Mouse (Mus musculus): ENCODE data around the gene Nploc4.
A peak's percentile ranks its signal among the peaks of the same experiment; 100 is the strongest.

The Nploc4 gene

DNA sequence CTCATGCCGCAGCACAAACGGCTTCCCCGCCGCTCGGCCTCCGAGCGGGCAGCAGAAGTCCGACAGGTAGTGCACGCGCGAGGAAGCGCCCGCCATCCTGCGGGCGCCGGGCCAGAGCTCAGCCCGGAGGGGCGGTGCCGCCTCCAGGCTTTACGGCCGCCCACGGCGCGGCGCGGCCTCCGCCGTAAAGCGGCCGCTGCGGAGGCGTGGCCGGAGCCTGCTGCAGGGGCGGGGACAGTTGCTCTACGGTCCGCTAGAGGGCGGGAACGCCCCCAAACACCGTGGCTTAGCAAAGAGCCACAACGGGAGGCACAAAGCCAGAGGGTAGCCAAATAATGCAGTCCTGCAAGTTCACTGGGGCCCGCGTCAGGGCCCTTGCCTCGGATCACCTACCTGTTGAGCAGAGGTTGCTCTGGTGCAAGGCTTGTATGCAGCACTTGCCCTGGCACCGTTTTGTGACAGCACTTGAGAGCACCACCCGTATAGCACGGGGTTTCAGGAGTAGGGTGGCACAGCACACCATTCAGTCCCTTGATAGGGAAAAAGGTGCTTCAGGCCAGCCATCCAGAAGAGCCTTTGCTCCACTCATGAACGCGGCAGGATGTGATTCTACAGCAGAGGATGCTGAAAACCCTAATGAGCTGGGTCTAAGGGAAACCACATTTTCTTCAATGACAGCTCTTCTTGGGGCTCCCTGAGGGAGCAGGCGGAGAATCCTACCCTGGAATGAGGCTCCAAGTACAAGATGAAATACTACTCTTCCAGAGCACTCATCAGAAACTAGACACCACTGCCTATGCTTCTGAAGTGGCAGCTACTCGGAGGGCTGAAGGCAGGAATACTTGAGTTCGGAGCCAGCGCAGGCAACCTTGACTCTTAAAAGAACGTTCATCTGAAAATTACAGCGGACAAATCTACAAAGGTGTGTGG, 58.6 kb downstream of the Nploc4 start, which contains the start of gene Faap100:
Gene Faap100 (minus strand): TSS at position 154 of the 930 bp plus-strand sequence.
- DNase-seq (ENCODE audit: low read depth), result peak; percentile 87

DNA sequence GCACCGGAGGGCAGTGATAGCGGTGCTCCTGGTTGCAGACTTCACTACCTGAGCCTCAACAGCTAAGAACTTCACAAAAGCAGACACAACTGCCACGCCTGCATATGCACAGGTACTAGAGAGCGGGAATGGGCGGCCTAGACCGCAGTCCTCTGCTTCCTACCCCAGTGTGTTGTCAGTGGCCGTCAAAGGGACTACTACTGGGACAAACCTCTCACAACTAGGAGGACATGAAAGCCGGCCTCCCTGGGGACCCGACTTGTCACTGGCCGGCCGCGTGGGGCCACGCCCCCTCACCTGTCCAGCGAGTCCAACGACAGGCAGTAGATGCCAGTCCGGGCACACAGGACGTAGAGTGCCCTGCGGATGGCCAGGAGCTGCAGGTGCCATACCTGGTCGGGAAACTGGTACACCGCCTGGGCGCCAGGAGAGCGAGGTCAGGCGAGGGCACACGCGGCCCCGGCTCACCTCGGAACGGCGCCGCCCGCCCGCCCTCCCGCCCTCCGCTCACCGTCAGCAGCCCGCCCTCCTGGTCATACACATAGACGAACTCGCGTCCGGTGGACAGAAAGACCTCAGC, 59.4 kb downstream of the Nploc4 start:
- DNase-seq (ENCODE audit: low read depth), result no peak

DNA sequence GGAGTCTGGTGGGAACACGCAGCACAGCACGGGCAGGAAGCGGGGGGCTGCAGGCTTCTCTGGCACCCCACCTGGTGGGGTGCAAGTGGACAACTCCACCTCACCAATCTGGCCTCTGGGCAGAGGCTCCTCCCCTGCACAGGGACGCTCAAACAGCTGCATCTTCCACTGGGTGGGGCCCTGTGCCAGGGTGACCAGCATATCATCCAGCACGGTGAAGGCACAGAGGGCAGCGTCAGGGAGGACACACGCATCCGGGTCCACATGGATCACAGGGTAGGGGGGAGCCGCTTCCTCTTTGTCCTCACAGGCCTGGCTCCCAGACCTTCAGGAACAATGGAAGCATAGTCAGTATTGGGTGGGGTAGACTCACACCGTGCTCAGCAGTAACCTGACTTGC, 60.2 kb downstream of the Nploc4 start:
- no peak for DNase-seq (ENCODE audit: low read depth)

DNA sequence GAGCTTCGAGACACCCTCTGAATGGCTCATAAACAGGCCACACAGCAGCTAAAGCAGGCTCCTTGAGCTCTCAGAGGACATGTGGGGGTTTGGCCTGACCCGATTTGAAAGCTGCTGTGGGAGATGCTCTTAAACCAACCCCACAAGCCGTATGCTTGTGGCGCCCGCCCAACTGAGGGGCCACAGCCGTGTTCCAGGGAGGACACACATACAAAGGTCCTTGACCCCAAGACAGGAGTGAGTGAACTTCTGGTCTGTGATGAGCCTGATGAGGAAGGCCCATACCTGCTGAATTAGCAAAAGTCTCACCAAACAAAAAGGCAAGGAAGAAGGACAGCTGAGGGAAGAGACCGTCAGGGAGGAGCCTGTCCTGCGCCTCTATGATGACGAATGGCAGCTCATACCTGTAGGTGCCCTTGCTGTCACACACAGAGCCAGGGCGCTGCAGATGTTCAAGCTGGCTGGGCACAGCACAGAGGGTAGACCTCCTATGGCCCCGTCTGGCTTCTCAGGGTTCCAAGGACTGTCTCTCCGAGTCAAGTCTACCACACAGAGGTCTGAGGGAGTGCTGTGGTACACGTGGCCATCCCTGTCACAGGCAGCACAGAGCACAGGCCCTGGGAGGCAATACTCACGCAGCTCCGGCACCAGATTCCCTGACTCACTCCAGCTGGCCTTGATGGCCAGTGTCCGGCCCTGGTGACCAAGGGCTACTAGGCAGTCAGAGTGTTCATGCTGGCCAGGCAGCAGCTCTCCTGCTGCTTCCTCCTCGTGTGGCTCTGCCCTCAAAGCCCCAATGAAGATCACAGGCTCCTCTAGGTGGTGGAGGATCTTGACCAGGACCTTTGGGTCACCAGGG, 61.0 kb downstream of the Nploc4 start:
- no peak for DNase-seq (ENCODE audit: low read depth)

DNA sequence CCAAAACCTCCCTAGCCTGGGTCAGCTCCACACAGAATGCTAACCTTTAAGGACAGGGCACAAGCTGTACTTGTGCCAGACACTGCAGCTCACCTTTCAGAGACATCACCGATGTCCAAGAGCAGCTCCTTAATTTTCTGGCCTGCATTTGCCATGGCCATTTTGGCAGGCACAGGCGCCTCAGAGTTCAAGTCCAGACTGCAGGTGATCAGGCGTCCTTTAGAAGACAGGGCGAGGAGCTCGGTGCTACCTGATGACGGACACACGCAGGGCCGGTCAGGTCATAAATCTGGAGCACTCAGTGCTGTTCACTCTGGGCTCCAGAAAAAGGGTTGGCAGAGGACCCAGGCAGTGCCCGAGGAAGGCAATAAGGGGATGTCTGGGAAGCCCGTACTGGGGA, 62.2 kb downstream of the Nploc4 start:
- DNase-seq (ENCODE audit: low read depth), result no peak

DNA sequence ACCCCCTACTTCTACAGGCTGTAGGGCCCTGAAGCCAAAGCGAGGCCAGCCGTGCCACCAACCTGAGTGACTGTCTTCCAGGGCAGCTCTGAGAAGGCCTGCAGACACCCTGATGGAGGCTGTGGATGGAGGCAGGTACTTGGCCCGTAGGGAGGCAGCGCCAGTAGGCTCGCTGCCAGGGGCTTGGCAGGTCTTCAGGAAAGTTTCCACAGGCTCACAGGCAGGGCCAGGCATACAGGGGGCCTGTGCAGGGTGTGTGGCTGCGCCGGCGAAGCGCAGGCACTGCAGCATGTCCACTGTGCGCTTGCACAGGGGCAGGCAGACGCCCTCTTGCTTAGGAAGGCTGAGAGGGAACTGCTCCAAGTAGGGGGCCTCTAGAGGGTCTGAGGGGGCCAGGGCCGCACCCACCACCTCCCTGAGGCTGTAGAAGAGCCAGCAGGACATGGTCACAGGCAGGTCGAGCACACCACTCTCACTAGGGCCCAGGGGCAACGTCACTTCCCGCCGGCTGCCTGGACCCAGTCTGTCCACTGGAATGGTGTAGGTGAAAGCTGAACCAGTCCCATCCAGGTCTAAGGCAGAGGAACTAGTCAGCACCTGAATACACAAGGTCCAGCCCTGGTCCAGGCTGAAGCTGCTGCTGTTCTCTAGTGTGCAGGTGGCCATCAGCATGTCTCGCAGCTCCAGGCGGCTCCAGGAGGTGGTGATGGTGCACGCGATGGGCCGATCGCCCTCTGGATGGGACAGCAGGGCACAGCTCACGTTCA, 63.5 kb downstream of the Nploc4 start:
- no peak for DNase-seq (ENCODE audit: low read depth)

DNA sequence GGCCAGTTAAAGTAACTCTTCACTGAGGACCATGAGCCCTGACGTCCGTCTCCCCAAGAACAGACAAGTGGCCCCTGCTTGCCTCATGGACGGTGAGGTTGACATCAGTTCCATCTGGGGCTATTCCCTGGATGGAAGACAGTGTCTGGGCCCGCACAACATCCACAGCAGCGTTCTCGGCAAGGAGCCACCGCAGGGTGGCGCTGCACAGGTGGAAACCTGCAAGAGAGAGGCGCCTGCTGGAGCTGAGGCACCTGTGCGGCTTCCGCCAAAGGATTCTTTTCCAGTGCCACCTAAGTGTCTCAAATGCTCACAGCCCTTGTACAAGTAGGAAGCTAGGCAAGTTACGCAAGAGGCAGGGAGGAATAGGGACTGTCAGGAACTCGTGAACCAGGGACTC, 64.5 kb downstream of the Nploc4 start:
- DNase-seq (ENCODE audit: low read depth), result no peak

DNA sequence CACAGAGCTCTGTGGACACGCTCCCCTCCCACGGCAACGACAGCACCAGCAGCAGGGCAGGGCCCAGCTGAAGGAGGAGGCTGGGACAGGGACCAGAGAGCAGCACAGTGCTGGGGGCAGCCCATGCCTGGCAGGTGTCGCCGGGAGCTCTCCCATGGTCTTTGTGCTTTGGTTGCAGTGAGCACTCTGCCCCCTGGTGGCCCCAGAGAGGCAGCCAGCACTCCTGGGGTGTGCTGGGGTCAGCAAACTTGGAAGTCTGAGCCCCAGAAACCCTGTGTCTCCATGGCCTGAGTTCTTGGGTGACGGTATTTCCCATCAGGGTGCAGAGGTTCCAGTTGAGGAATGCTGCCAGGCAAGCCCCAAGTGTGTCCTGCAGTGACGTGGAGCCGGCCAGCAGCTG, 67.9 kb downstream of the Nploc4 start:
- no peak for DNase-seq (ENCODE audit: low read depth)

DNA sequence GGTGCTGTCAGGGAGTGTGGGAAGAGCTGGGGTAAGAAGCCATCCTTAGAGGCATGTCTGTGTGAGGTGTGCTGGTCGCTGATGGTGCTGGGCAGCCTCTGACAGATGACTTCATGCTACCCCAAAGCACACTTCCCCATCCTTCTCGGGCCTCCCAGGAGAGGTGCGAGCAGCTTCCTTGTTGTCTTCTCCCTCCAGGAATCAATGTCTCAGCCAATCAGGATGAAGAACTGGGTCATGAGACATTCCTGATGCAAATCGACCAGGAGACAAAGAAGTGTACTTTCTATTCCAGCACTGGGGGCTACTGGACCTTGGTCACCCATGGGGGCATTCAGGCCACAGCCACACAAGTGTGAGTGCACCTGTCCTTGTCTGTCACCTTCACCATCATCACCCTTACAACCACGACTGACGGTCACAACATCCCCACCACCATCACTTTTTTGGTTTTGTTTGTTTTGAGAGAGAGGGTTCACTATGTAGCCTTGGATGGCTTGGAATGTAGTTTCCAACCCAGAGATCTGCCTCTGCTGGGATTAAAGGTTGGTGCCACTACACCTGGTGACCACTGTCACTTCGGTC, 71.0 kb downstream of the Nploc4 start:
- DNase-seq (ENCODE audit: low read depth), result no peak

DNA sequence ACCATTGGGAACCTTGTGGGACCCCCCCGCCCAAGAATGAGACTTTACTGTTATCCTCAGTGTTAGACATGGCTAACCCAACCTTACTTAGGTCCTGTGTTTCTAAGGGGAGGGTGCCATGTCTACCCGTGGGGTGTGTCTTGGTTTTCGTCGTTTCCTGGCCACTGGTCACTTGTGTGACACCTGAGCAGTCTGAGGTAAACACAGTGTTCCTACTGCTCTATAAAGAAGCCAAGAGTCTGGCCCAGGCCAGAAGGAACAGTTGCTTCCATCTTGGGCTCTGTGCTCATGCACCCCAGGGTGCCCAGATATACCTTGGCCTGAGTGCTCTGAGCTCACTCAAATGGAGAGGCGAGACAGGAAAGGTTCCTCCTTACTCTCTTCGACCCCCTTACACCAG, 74.6 kb downstream of the Nploc4 start:
- DNase-seq (ENCODE audit: low read depth), result no peak

DNA sequence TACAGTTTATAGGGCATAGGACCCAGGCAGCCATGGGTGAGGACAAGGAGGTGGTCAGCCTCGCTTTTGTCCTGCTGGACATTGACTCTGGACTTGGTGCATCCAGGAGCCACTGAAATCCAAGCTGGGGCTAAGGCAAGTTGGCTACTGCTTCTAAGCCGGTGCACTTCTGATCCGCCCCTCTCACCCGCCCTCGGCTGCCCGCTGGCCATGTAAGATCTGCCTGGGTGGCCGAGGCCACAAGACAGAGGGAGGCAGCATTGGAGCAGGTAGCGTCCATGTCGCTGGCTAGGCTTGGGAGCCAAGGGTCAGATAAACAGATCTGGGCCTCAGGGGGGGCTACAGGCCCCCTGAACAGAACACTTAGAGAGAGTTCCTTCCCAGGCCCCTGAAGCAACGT, 76.2 kb downstream of the Nploc4 start, which contains the start of gene Fscn2:
Gene Fscn2 (plus strand): TSS at position 240 of the 400 bp plus-strand sequence.
- no peak for DNase-seq (ENCODE audit: low read depth)

DNA sequence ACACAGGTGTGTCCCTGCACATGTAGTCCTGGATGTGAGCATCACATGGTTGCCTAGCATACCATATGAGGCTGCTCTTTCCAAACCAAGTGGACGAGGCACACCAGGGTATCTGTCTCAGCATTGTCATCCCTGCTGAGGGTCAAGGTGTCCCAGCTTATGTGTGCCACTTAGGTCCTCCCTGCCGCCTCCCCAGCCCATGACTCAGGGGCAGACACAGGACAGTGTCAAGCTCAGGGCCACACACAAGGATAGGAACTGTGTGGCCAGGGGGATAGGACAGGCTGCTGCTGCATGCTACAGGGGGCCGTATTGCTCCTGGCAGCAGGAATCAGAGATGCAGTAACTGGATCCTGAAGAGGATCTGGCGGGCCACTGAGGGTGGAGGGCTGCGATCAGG, 76.8 kb downstream of the Nploc4 start:
- DNase-seq (ENCODE audit: low read depth), result no peak

DNA sequence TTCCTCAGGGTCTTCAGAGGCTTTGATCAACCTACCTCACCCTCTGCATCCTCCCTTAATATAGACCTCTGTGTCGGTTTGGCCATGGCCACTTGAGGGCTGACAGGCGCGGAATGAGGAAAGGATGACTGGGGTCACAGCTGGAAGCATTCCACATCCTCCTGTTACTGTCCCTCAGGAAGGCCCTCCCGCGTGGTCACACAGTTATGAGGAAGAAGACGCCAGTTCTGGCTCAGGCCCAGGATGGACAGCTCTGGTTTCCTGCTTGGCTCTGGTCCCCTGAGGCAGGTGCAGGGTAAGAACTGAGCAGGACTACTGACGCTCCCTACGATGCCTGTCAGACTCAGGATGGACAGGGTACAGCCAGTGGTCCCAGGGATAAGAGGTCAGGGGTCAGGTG, 77.4 kb downstream of the Nploc4 start:
- no peak for DNase-seq (ENCODE audit: low read depth)

DNA sequence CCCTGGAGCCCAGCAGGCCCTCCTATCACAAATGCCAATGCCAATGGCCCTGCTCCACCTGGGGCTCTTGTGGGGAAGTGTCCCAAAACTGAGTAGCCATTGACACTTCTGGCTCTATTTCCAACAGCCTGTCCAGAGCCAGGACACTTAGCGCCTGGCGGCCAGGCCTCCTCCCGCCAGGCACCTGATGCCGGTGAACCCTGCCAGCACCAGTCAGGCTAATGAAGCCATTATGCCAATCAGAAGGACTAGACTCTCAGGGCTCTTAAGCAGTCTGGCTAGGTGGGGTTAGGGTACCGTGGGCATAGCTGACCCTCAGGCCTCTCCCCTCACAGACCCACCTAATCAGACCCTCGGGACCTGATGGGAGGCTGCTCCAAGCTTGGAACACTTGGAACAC, 78.1 kb downstream of the Nploc4 start:
- DNase-seq (ENCODE audit: low read depth), result no peak

DNA sequence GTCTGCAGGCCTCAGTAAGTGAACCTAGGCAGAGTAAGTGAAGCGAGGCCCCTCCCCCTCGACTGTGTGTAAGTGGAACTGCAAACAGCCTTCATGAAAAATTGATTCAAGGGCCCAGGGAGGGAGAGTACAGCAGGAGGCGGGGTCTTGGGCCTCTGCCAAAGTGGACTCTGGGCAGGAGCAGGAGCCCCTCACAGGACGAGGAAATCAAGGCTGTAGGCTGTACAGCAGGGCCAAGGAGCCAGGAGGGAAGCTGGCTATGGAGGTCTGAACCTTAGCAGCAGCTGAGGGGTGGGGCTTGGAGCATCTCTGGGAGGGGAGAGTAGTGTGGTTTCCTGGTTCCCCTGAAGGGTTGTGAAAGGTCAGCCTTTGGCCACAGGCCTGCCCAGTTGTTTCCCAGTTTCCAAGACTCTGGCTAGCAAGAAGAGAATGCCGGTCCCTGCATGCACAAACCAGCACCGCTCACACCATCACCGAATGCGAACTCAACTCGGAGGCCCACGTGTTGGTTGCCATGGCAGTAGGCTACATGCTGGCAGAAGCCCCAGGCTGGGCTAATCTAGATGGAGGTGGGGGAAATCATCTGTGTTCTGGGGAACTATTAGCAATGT, 79.6 kb downstream of the Nploc4 start:
- no peak for DNase-seq (ENCODE audit: low read depth)

DNA sequence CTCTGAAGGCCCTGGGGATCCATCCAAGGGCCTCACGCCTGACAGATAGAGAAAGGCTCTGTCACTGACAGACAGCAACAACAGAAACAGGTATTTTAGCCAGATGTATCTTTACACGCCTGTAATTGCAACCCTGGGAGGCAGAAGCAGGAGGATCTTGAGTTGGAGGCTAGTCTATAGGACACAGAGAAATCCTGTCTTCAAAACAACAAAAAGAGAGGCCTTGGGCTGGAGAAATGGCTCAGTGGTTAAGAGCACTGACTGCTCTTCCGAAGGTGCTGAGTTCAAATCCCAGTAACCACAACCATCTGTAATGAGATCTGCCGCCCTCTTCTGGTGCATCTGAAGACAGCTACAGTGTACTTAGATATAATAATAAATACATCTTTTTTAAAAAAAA, 80.6 kb downstream of the Nploc4 start:
- no peak for DNase-seq (ENCODE audit: low read depth)

DNA sequence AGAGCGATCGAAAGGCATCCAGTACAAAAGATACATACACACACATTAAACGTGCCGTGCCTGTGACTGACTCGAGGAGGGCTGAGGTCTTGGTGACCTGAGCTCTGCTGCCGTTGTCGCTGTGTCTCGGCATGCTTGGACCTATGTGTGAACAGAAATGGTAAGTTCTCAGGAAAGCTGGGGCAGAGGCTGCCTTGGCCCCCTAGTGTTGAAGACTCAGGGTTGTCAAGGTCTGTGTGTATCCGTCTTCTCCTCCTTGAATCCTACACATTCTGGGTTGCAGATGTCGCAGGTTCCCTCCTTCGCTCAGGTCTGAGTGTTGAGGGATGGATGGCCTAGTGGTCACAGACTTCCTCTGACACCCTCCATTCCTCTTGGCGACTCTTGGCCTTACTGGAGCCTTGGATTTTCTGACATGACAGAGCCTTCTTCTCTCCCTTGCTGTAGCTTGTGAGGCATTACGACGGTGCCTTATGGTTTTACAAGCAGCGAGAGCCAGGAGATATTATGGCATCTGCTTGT, 81.1 kb downstream of the Nploc4 start:
- DNase-seq (ENCODE audit: low read depth), result no peak

DNA sequence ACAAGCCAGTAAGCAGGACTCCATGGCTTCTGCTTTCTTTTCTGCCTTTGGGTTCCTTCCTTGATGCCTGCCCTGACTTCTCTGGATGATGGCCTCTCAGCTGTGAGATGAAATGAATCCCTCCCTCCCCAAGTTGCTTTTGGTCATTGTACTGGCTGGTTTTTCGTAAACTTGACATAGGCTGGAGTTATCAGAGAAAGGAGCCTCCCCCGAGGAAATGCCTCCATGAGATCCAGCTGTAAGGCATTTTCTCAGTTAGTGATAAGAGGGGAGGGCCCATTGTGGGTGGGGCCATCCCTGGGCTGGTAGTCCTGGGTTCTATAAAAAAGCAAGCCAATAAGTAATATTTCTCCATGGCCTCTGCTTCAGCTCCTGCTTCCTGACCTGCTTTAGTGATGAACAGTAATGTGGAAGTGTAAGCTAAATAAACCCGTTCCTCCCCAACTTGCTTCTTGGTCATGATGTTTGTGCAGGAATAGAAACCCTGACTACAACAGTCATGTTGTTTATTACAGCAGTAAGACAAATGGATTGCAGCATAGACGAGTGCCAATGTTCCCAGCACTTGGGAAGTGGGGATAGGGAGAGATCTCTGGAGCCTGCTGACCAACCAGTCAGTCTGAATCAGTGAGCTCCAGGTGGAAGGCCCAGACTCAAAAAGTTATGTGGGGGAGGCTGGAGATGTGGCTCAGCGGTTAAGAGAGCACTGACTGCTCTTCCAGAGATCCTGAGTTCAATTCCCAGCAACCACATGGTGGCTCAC, 82.0 kb downstream of the Nploc4 start:
- DNase-seq (ENCODE audit: low read depth), result no peak

DNA sequence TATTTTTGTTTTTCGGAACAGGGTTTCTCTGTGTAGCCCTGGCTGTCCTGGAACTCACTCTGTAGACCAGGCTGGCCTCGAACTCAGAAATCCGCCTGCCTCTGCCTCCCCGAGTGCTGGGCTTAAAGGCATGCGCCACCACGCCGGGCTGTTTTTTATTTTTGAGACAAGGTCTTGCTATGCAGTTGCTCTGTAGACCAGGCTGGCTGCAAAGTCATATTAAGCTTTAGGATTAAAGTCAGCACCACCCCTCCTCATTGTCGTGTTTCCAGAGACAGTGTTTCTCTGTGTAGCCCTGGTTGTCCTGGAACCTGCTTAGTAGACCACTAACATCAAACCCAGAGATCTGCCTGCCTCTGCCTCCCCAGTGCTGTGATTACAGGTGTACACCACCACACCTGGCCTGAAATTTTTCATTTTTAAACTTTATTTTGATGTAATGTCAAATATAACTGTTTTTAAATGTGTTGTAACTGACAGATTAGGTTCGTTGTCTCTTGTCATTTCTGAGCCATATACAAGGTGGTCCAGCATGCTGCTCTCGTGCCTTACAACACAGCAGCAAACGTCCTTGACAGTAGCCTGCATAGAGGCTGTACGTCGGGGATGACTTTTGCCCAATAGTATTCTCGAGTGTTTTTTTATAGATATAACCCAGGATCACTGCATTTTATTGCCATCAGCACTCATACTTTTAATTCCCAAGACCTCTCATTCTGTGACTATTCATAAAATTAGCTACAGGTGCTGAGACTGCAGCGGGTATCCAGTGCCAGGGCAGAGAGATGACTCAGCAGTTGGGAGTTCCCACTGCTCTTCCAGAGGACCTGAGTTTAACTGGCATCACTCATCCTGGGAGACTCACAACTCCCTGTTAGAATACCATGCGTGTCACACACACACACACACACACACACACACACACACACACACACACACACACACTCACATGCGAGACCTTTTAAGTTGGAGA, 82.9 kb downstream of the Nploc4 start:
- no peak for DNase-seq (ENCODE audit: low read depth)
